Mouse (Mus musculus): Measurements from ENCODE around the gene Nol11. TPM values are rescaled to one million over a fixed set of nuclear protein-coding genes. Genes with fewer than 3 reads are reported as not detected.

Gene Nol11
- total and polyA plus RNA-seq, 3 experiments: 62.1 to 172 (median 109) TPM

- TF ChIP-seq CTCF (conservative IDR thresholded peaks at IDR 0.05 in 1 of 2, IDR thresholded peaks at IDR 0.05 in 1 of 2; ENCODE audit: low read depth in 2 of 2, low read length in 2 of 2) (peak in 1 of 2 experiments; percentile 53; a peak in 2 of 4 replicates), KAT2A (IDR thresholded peaks at IDR 0.05; ENCODE audit: insufficient replicate concordance, low read length) (no peak)
- Histone ChIP-seq H3K27ac (ENCODE audit: insufficient read depth, low read depth) (no peak overlapping the region), H3K9me3 (replicated peaks; ENCODE audit: low read length) (peaks cover 4% of the 10 kb centered on the region), H3K79me2 (replicated peaks; ENCODE audit: control insufficient read depth, extremely low read depth, insufficient read depth, poor library complexity, severe bottlenecking) (no peaks in the 10 kb centered on the region), H3K4me1 (ENCODE audit: control insufficient read depth in 1 of 2, insufficient read depth in 2 of 2) (no peaks in the 10 kb centered on the region), H3K36me3 (replicated peaks in 1 of 2; ENCODE audit: control insufficient read depth in 1 of 2, insufficient read depth in 1 of 2, low read length in 1 of 2) (peaks cover under 1 to 18% of the 10 kb centered on the region in 2 experiments), H3K4me3 (replicated peaks in 1 of 3; ENCODE audit: low read depth in 2 of 3, low read length in 2 of 3, poor library complexity in 1 of 3) (no peak overlapping the region), H3K27me3 (replicated peaks) (no peaks in the 10 kb centered on the region), H3K4me2 (ENCODE audit: insufficient read depth, low read depth, poor library complexity, severe bottlenecking) (no peak overlapping the region), H3K9ac (ENCODE audit: insufficient read depth, low read depth) (no peak overlapping the region)
- no peak for DNase-seq (ENCODE audit: extremely low read depth)
- dilution Hi-C loops (cut with MboI; ENCODE audit: extremely low pct_ligation_motif_present, extremely low pct_unique_long_range_greater_than_20kb, low sequenced_read_pairs): no loop called here
- in situ Hi-C loops (cut with MboI; ENCODE audit: low pct_ligation_motif_present, low pct_unique_long_range_greater_than_20kb, low sequenced_read_pairs): no loop called here
Measured at GRCm38 (mm10) chr11:107161215-107161614, 28.0 kb downstream of the Nol11 start.

DNA sequence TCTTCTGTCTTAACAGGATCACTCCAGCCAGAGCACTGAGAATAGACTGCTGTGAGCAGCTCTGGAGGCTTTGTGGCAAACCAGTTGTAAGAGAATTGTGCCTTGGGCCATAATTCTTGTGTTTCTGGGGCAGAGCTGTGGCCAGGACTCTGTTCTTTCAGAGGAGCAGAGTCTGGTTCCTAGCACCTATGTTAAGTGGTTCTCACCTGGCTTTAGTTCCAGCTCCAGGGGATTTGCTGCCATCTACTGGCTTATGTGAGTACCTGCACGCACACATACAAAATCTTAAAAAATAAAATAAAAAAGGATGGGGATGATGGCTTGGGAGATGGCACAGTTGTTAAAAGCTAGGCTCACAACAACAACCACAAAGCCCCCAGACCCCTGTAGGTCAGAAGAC is 30.1 kb downstream of the Nol11 start:
- Histone ChIP-seq H3K27ac (ENCODE audit: insufficient read depth, low read depth) (no peak overlapping the region), H3K9me3 (replicated peaks; ENCODE audit: low read length) (peaks cover 9% of the 10 kb centered on the region), H3K9ac (ENCODE audit: insufficient read depth, low read depth) (no peak overlapping the region), H3K4me3 (replicated peaks in 1 of 3; ENCODE audit: low read depth in 2 of 3, low read length in 2 of 3, poor library complexity in 1 of 3) (no peak overlapping the region), H3K27me3 (replicated peaks) (no peaks in the 10 kb centered on the region), H3K4me2 (ENCODE audit: insufficient read depth, low read depth, poor library complexity, severe bottlenecking) (no peak overlapping the region), H3K36me3 (replicated peaks in 1 of 2; ENCODE audit: control insufficient read depth in 1 of 2, insufficient read depth in 1 of 2, low read length in 1 of 2) (peaks cover 0 to 3% of the 10 kb centered on the region in 2 experiments), H3K4me1 (ENCODE audit: control insufficient read depth in 1 of 2, insufficient read depth in 2 of 2) (no peaks in the 10 kb centered on the region), H3K79me2 (replicated peaks; ENCODE audit: control insufficient read depth, extremely low read depth, insufficient read depth, poor library complexity, severe bottlenecking) (no peaks in the 10 kb centered on the region)
- peak; percentile 54 for DNase-seq (ENCODE audit: extremely low read depth)
- TF ChIP-seq CTCF (conservative IDR thresholded peaks at IDR 0.05 in 1 of 2, IDR thresholded peaks at IDR 0.05 in 1 of 2; ENCODE audit: low read depth in 2 of 2, low read length in 2 of 2) (peak; percentile 55 to 79), PAX5 (IDR thresholded peaks at IDR 0.05; ENCODE audit: low read length) (no peak), RAD21 (IDR thresholded peaks at IDR 0.05; ENCODE audit: low read depth, low read length) (peak; percentile 70), TBP (conservative IDR thresholded peaks at IDR 0.05; ENCODE audit: low read depth, low read length) (no peak), SMC3 (IDR thresholded peaks at IDR 0.05; ENCODE audit: low read depth, low read length) (peak; percentile 33), ZNF384 (IDR thresholded peaks at IDR 0.05; ENCODE audit: low read depth, low read length) (0 out of 2 replicates have a peak, but pooled peaks have one; percentile 21), NRF1 (IDR thresholded peaks at IDR 0.05; ENCODE audit: low read depth, low read length) (no peak), IRF4 (IDR thresholded peaks at IDR 0.05; ENCODE audit: low read depth, low read length) (no peak), MAX (IDR thresholded peaks at IDR 0.05; ENCODE audit: low read length) (no peak)
- dilution Hi-C loops (cut with MboI; ENCODE audit: extremely low pct_ligation_motif_present, extremely low pct_unique_long_range_greater_than_20kb, low sequenced_read_pairs): no loop called here
- in situ Hi-C loops (cut with MboI; ENCODE audit: low pct_ligation_motif_present, low pct_unique_long_range_greater_than_20kb, low sequenced_read_pairs): no loop called here

DNA sequence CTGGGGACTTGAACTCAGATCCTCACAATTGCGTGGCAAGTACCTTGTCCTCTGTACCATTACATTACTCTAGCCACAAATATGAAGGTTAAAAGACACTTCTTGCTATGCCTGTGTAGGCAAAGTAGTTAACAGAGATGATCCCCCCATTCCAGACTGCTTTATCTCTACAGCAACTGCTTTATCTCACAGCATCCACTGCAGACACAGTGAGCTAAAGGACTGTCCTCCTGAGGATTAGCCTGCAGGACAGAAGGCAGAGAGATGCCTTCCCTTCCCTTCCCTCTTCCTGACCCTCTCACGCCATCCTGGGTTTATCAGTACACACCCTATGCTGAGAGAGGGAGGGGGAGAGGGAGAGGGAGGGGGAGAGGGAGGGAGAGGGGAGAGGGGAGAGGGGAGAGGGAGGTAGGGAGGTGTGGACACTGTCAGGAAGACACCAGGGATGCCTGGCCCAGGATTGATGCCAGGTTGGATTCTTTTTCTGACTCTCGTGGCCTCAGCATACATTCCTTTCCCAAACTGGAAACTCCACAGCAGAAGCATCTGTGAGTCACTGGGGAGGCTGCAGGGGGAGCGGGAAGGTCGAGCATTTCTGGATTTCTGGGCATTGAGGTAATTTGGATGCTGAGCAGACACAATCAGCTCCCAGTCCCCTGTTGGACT is 32.1 kb downstream of the Nol11 start:
- TF ChIP-seq BHLHE40 (IDR thresholded peaks at IDR 0.05; ENCODE audit: low read depth, low read length) (no peak), ZKSCAN1 (IDR thresholded peaks at IDR 0.05; ENCODE audit: borderline replicate concordance, low read depth, low read length) (no peak), POLR2AphosphoS2 (IDR thresholded peaks at IDR 0.05; ENCODE audit: low read depth, low read length) (no peak), UBTF (IDR thresholded peaks at IDR 0.05; ENCODE audit: low read depth, low read length) (no peak), RCOR1 (conservative IDR thresholded peaks at IDR 0.05; ENCODE audit: low read depth, low read length) (no peak), ELF1 (IDR thresholded peaks at IDR 0.05; ENCODE audit: low read depth, low read length) (no peak), JUN (IDR thresholded peaks at IDR 0.05; ENCODE audit: insufficient read depth, low read depth, low read length) (no peak), SIN3A (IDR thresholded peaks at IDR 0.05; ENCODE audit: low read length) (no peak), E2F4 (IDR thresholded peaks at IDR 0.05; ENCODE audit: insufficient replicate concordance, low read depth, low read length) (no peak), KAT2A (IDR thresholded peaks at IDR 0.05; ENCODE audit: insufficient replicate concordance, low read length) (no peak), GABPA (IDR thresholded peaks at IDR 0.05; ENCODE audit: insufficient replicate concordance, low read depth, low read length) (no peak), MYC (IDR thresholded peaks at IDR 0.05; ENCODE audit: low read depth, low read length) (no peak), NRF1 (IDR thresholded peaks at IDR 0.05; ENCODE audit: low read depth, low read length) (no peak)
- H3K79me2 ChIP-seq (replicated peaks; ENCODE audit: control insufficient read depth, extremely low read depth, insufficient read depth, poor library complexity, severe bottlenecking): no peaks in the 10 kb centered on the region
- no peaks in the 10 kb centered on the region for H3K4me1 ChIP-seq (ENCODE audit: control insufficient read depth in 1 of 2, insufficient read depth in 2 of 2)
- no peaks in the 10 kb centered on the region for H3K27me3 ChIP-seq (replicated peaks)
- H3K4me2 ChIP-seq (ENCODE audit: insufficient read depth, low read depth, poor library complexity, severe bottlenecking): no peak overlapping the region
- H3K36me3 ChIP-seq (replicated peaks in 1 of 2; ENCODE audit: control insufficient read depth in 1 of 2, insufficient read depth in 1 of 2, low read length in 1 of 2): no peaks in the 10 kb centered on the region
- in situ Hi-C loops (cut with MboI; ENCODE audit: low pct_ligation_motif_present, low pct_unique_long_range_greater_than_20kb, low sequenced_read_pairs): no loop called here
- no peak overlapping the region for H3K9ac ChIP-seq (ENCODE audit: insufficient read depth, low read depth)
- H3K9me3 ChIP-seq (replicated peaks; ENCODE audit: low read length): peaks cover 9% of the 10 kb centered on the region
- no peak for DNase-seq (ENCODE audit: extremely low read depth)
- dilution Hi-C loops (cut with MboI; ENCODE audit: extremely low pct_ligation_motif_present, extremely low pct_unique_long_range_greater_than_20kb, low sequenced_read_pairs): no loop called here
- no peak overlapping the region for H3K4me3 ChIP-seq (replicated peaks in 1 of 3; ENCODE audit: low read depth in 2 of 3, low read length in 2 of 3, poor library complexity in 1 of 3)
- no peak overlapping the region for H3K27ac ChIP-seq (ENCODE audit: insufficient read depth, low read depth)
